Mouse (Mus musculus) hindbrain, embryonic 11.5 days (tissue): ENCODE data around the gene Stx16. TPM values are rescaled to one million over a fixed set of nuclear protein-coding genes. Genes with fewer than 3 reads are reported as not detected.

Source experiments
- ATAC-seq: fragments of 200-750 bp; cut with Nextera tagmentation; 2 replicates; pipeline ENCODE4 v1.8.0; 2017; ENCODE audit warnings: mild to moderate bottlenecking, moderate TSS enrichment, moderate library complexity; ENCODE audit not compliant: low FRiP score
- DNase-seq: peaks from one replicate; pipeline ENCODE4 v3.0.0-alpha.2; 2015; ENCODE audit warnings: low spot score
- H3K27ac ChIP-seq: fragments of 300-500 bp; sonication (generic); 2 replicates; pipeline ENCODE4 v1.5.1; 2014; ENCODE audit warnings: mild to moderate bottlenecking, low read depth, low read length
- H3K27me3 ChIP-seq: fragments of 300-500 bp; sonication (generic); 2 replicates; pipeline ENCODE4 v1.6.1; 2014; ENCODE audit warnings: mild to moderate bottlenecking, low read length, moderate library complexity, mixed read lengths; ENCODE audit not compliant: control insufficient read depth, insufficient read depth
- H3K36me3 ChIP-seq: fragments of 300-500 bp; sonication (generic); 2 replicates; pipeline ENCODE4 v1.6.1; 2014; ENCODE audit warnings: mild to moderate bottlenecking, low read length, moderate library complexity, mixed read lengths; ENCODE audit not compliant: control insufficient read depth, insufficient read depth
- H3K4me1 ChIP-seq: fragments of 300-500 bp; sonication (generic); replicated peaks from 2 replicates; pipeline ENCODE4 v1.6.1; 2014; ENCODE audit warnings: low read length, mixed read lengths; ENCODE audit not compliant: control insufficient read depth, insufficient read depth
- H3K4me2 ChIP-seq: fragments of 300-500 bp; sonication (generic); replicated peaks from 2 replicates; pipeline ENCODE4 v1.6.1; 2014; ENCODE audit warnings: mild to moderate bottlenecking, low read depth, low read length
- H3K4me3 ChIP-seq: fragments of 300-500 bp; sonication (generic); 2 replicates; pipeline ENCODE4 v1.5.1; 2014; ENCODE audit warnings: low read depth, low read length
- H3K9ac ChIP-seq: fragments of 300-500 bp; sonication (generic); 2 replicates; pipeline ENCODE4 v1.6.1; 2014; ENCODE audit warnings: low read depth, low read length
- H3K9me3 ChIP-seq: fragments of 300-500 bp; sonication (generic); 2 replicates; pipeline ENCODE4 v1.6.1; 2016; ENCODE audit warnings: low read length; ENCODE audit not compliant: control insufficient read depth
- WGBS: fragments of 180-500 bp; shearing (Covaris S2); extraction: QIAGEN DNeasy Blood & Tissue Kit; methylation state at CpG from one replicate; pipeline ENCODE4 v1.1.7; 2014; 5-methylcytosine and 5-hydroxymethylcytosine counted together
- polyA plus RNA-seq: library from polyadenylated mRNA; unstranded; fragments of >200 nt; fragmentation: Nextera tagmentation; extraction: Ambion mirVana; gene quantifications from 2 replicates; pipeline ENCODE4 v1.2.1, GENCODE M21; 2014

The Stx16 gene
- polyA plus RNA-seq, 1 experiment from 2014 or later = 9.8 TPM

- Histone ChIP-seq H3K4me3 (no peak overlapping the region), H3K4me2 (no peak overlapping the region), H3K9me3 (no peaks in the 10 kb centered on the region), H3K36me3 (no peaks in the 10 kb centered on the region), H3K27me3 (no peaks in the 10 kb centered on the region), H3K9ac (no peak overlapping the region), H3K4me1 (peaks cover 6% of the 10 kb centered on the region), H3K27ac (no peak overlapping the region)
- WGBS = 94% methylated on average over 5 of the region's 5 CpGs
- ATAC-seq (no peak), DNase-seq (no peak)
Measured at GRCm38 (mm10) chr2:174071406-174071805, 4.7 kb upstream of the Stx16 start.

- Histone ChIP-seq H3K27ac (no peak overlapping the region), H3K9me3 (no peaks in the 10 kb centered on the region)
- WGBS = 79% methylated on average over 5 of the region's 5 CpGs
Measured at GRCm38 (mm10) chr2:174073156-174073790, 2.8 kb upstream of the Stx16 start.

DNA sequence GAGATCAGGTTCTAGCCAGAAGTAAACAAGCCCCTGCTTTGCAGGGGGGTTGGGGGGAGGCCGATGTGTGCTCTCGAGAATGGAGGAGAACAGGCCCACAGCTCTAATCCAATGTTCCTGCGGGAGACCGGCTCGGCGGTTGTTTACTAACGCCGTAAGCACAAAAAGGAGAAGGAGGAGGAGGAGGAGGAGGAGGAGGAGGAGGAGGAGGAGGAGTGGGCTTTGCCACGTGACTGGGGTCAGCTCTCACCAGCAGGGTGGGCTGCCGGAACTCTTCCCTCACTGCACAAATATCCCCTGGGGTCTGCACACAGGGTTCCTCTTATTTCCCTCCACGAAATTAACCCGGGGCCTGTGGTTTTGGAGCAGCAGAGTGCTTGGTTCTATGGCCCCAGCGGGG is 1.5 kb upstream of the Stx16 start:
- Histone ChIP-seq H3K9me3 (no peaks in the 10 kb centered on the region), H3K9ac (peak overlapping the region; percentile 54), H3K4me1 (peaks cover 6% of the 10 kb centered on the region), H3K4me3 (peak overlapping the region; percentile 34), H3K36me3 (no peaks in the 10 kb centered on the region), H3K4me2 (peak overlapping the region; percentile 91), H3K27me3 (no peaks in the 10 kb centered on the region), H3K27ac (peak overlapping the region; percentile 94)
- 0% methylated on average over 10 of the region's 13 CpGs for WGBS
- peak; percentile 52; the same call in 1 of the 2 replicates for ATAC-seq
- DNase-seq = peak; percentile 73

More at GRCm38 (mm10) chr2:174073156-174073790, 2.8 kb upstream of the Stx16 start:
- Histone ChIP-seq H3K9ac (no peak overlapping the region), H3K4me2 (no peak overlapping the region), H3K27me3 (no peaks in the 10 kb centered on the region), H3K4me3 (no peak overlapping the region), H3K4me1 (peaks cover 6% of the 10 kb centered on the region), H3K36me3 (no peaks in the 10 kb centered on the region)
- DNase-seq (no peak), ATAC-seq (no peak)

DNA sequence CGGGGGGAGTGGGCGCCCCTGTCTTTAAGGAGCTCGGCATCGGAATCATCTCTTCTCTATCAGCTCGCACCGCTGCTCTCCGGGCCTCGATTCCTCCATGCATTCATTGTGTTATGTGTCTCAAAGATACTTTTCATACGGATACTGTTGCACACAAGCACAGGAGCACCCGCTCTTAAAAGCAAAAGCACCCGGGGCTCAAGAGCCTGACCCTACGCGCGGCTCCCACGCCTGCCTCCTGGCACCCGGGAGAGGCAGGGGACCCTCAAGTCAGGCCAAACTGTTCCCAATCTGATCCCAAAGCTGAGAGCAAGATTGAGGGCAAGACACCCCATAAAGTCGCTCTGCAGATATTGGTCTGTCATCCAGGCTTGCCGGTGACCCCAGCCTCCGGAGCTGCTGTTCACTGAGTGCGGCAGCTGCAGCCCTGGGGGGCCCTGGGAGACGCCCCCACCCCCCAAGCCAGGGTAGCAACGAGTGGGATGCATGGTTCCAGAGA is 987 bp upstream of the Stx16 start:
- Histone ChIP-seq H3K36me3 (no peaks in the 10 kb centered on the region), H3K27me3 (no peaks in the 10 kb centered on the region), H3K4me2 (peak overlapping the region; percentile 91), H3K27ac (peak overlapping the region; percentile 94), H3K9ac (peak overlapping the region; percentile 54), H3K4me1 (peaks cover 6% of the 10 kb centered on the region), H3K4me3 (peak overlapping the region; percentile 34), H3K9me3 (no peaks in the 10 kb centered on the region)
- 1% methylated on average over 22 of the region's 22 CpGs for WGBS
- peak; percentile 51 for DNase-seq
- no peak for ATAC-seq

GRCm38 (mm10) chr2:174076433-174076824 is 321 bp downstream of the Stx16 start:
- H3K27ac ChIP-seq = peak overlapping the region; percentile 94
- H3K4me2 ChIP-seq = peak overlapping the region; percentile 91
- DNase-seq = no peak
- no peaks in the 10 kb centered on the region for H3K9me3 ChIP-seq
- H3K9ac ChIP-seq = peak overlapping the region; percentile 88
- WGBS = under 1% methylated on average over 22 of the region's 22 CpGs
- H3K27me3 ChIP-seq = no peaks in the 10 kb centered on the region
- peak overlapping the region; percentile 81 for H3K4me3 ChIP-seq
- H3K4me1 ChIP-seq = peaks cover 6% of the 10 kb centered on the region
- H3K36me3 ChIP-seq = no peaks in the 10 kb centered on the region
- ATAC-seq = no peak; the same call in 1 of the 2 replicates

DNA sequence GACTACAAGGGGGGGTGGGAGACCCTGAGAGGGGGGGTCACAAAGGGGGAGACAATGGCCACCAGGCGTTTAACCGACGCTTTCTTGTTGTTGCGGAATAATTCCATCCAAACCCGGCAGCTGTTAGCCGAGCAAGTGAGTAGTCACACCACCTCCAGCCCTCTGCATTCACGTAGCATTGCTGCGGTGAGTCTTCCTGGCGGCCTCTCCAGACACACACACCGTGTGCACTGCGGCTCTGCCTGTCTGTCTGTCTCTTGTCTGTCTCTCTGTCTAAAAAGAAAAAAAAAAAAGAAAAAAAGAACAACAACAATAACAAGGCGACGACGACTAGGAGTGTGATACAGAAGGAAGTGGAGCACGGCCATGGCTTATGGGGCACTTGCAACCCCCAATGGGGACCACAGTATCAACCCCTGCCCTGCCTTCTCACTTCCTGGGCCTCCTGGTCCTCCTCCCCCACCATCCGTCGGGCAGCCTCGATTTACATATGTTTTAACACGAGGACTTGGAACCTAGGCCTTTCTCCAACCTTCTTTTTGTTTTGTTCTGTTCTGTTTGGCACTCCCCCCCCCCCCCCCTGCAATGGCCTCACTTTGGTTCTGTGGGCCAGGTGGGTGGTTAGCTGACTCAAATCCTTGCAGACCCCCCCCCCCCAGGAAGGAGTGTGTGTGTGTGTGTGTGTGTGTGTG is 1.0 kb downstream of the Stx16 start:
- ATAC-seq = peak; percentile 18; the same call in 1 of the 2 replicates
- Histone ChIP-seq H3K9ac (peak overlapping the region; percentile 88), H3K36me3 (no peaks in the 10 kb centered on the region), H3K27ac (peak overlapping the region; percentile 94), H3K27me3 (no peaks in the 10 kb centered on the region), H3K4me3 (peak overlapping the region; percentile 81), H3K4me1 (peaks cover 6% of the 10 kb centered on the region), H3K4me2 (peak overlapping the region; percentile 91), H3K9me3 (no peaks in the 10 kb centered on the region)
- DNase-seq = peak; percentile 57
- WGBS = under 1% methylated on average over 19 of the region's 19 CpGs

GRCm38 (mm10) chr2:174077776-174078338 is 1.7 kb downstream of the Stx16 start:
- Histone ChIP-seq H3K27me3 (no peaks in the 10 kb centered on the region), H3K4me1 (peaks cover 6% of the 10 kb centered on the region), H3K4me3 (peak overlapping the region; percentile 81), H3K27ac (peak overlapping the region; percentile 94), H3K4me2 (peak overlapping the region; percentile 91), H3K9me3 (no peaks in the 10 kb centered on the region), H3K9ac (peak overlapping the region; percentile 88), H3K36me3 (no peaks in the 10 kb centered on the region)
- WGBS = 8% methylated on average over 11 of the region's 11 CpGs
- DNase-seq (peak; percentile 22), ATAC-seq (no peak)

DNA sequence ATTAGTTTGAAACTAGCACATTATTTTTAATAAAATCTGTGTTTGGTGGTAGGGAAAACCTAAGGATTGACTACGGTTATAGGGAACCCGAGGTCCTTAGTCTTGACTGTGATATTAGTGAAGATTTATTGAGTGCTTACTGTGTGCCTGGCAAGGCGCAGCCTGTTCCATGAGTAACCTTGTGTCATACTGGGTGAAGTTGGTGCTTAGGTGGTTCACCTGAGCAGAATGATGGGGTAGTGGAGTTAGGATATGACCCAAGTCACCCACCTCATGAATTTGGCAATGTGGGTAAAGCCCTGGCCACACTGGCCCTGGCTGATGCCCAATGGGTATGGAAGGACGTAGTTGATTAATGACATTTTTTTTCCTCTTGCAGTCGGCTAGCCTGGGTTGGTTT is 5.7 kb downstream of the Stx16 start:
- H3K27me3 ChIP-seq = no peaks in the 10 kb centered on the region
- H3K9me3 ChIP-seq = no peaks in the 10 kb centered on the region
- no peak overlapping the region for H3K4me3 ChIP-seq
- no peak overlapping the region for H3K9ac ChIP-seq
- ATAC-seq (no peak), DNase-seq (no peak)
- no peak overlapping the region for H3K27ac ChIP-seq
- 82% methylated on average over 5 of the region's 5 CpGs for WGBS
- no peaks in the 10 kb centered on the region; the same call in 1 of the 2 replicates for H3K4me1 ChIP-seq
- no peaks in the 10 kb centered on the region for H3K36me3 ChIP-seq
- H3K4me2 ChIP-seq = no peak overlapping the region
